Mouse (Mus musculus): ENCODE measurements at regions not wholly inside any gene's neighbourhood (a gene's known extent, or its start where the extent isn't known, plus 50 kb on each side); places are given as distances from the start of the nearest gene placed in this dataset.
A peak's percentile ranks its signal among the peaks of the same experiment; 100 is the strongest.

GRCm38 (mm10) chr5:75880088-75880684, 98.1 kb downstream of the Kdr start:
- H3K27me3 ChIP-seq (replicated peaks) = no peaks in the 10 kb centered on the region
- H3K4me1 ChIP-seq (replicated peaks) = peaks cover 15% of the 10 kb centered on the region
- peaks cover 5% of the 10 kb centered on the region for H3K9me3 ChIP-seq (replicated peaks)
- WGBS = 51% methylated on average over 10 of the region's 10 CpGs
- no peak; the same call in 1 of the 2 replicates for ATAC-seq (ENCODE audit: insufficient number of reproducible peaks, low FRiP score)
- no peaks in the 10 kb centered on the region for H3K36me3 ChIP-seq
- no peak overlapping the region for H3K4me3 ChIP-seq
- H3K27ac ChIP-seq (ENCODE audit: poor library complexity, severe bottlenecking) = no peak overlapping the region
- H3K9ac ChIP-seq = no peak overlapping the region
- H3K4me2 ChIP-seq = no peak overlapping the region

GRCm38 (mm10) chr5:75878361-75878760, 99.9 kb downstream of the Kdr start:
- H3K4me1 ChIP-seq (replicated peaks) = peaks cover 15% of the 10 kb centered on the region
- ATAC-seq (ENCODE audit: insufficient number of reproducible peaks, low FRiP score) = no peak
- no peak overlapping the region for H3K4me2 ChIP-seq
- no peaks in the 10 kb centered on the region for H3K36me3 ChIP-seq
- H3K27me3 ChIP-seq (replicated peaks) = no peaks in the 10 kb centered on the region
- no peak overlapping the region for H3K4me3 ChIP-seq
- no peak overlapping the region for H3K27ac ChIP-seq (ENCODE audit: poor library complexity, severe bottlenecking)
- 65% methylated on average over 8 of the region's 8 CpGs for WGBS
- H3K9ac ChIP-seq = no peak overlapping the region
- H3K9me3 ChIP-seq (replicated peaks) = peaks cover 5% of the 10 kb centered on the region

DNA sequence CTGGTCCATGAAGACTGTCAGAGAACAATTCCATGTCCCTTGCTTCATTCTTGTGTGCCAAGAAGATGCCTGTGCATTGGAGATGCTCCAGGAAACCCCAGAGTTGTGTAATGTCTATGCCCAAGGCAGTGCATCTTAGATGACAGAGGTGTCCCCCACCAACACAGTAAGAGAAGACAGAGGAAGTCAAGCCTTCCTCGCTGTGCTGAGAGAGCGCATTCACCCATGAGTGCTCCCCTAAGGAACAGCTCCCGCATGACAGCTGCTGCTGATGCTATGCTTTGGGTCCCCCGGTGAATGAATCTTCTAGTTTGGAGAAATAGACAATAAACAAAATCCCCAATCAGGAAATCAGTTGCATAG, 100.7 kb downstream of the Kdr start:
- Histone ChIP-seq H3K4me2 (no peak overlapping the region), H3K4me3 (no peak overlapping the region), H3K27me3 (replicated peaks) (no peaks in the 10 kb centered on the region), H3K4me1 (replicated peaks) (peaks cover 15% of the 10 kb centered on the region), H3K36me3 (no peaks in the 10 kb centered on the region), H3K27ac (ENCODE audit: poor library complexity, severe bottlenecking) (no peak overlapping the region), H3K9ac (no peak overlapping the region), H3K9me3 (replicated peaks) (peaks cover 5% of the 10 kb centered on the region)
- ATAC-seq (ENCODE audit: insufficient number of reproducible peaks, low FRiP score) = no peak
- 77% methylated on average over 4 of the region's 4 CpGs for WGBS

DNA sequence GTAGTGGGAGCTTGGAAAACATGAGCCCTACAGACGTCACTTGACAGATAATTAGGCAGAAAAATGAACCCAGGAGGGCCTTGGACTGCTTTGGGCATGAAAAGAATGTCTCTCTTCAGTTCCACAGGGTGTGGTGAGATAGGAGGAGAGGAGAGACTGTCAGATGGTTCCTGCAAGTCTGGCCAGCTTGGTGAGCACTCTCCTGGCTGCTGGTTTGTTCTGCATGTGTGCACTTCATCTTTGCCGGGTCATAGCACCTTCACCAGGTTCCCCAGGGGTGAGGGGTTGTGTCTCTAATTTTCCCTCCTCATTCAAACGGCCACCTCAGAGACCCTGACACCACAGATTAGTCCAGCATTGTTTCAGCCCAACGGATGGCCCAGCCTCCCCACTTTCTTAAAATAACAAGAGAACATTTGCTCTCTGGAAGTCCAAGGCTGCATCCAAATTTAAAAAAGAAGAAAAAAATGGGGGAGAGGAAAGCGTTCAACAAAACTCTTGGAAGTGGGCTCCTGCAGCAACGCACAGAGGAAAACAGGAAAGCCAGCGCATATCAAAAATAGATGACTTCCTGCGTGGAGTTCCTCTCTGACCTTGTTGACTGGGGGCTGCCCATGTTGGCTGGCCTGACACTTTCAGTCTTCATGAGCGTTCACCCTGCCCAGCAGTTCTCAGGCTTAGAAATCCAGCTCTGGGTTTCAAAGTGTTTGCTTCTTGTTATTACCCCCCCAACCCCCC, 101.2 kb downstream of the Kdr start:
- Histone ChIP-seq H3K27me3 (replicated peaks) (no peaks in the 10 kb centered on the region), H3K4me2 (no peak overlapping the region), H3K4me3 (no peak overlapping the region), H3K4me1 (replicated peaks) (peaks cover 15% of the 10 kb centered on the region), H3K9ac (no peak overlapping the region), H3K9me3 (replicated peaks) (peaks cover 5% of the 10 kb centered on the region), H3K36me3 (no peaks in the 10 kb centered on the region), H3K27ac (ENCODE audit: poor library complexity, severe bottlenecking) (no peak overlapping the region)
- no peak for ATAC-seq (ENCODE audit: insufficient number of reproducible peaks, low FRiP score)
- WGBS = 28% methylated on average over 9 of the region's 9 CpGs

DNA sequence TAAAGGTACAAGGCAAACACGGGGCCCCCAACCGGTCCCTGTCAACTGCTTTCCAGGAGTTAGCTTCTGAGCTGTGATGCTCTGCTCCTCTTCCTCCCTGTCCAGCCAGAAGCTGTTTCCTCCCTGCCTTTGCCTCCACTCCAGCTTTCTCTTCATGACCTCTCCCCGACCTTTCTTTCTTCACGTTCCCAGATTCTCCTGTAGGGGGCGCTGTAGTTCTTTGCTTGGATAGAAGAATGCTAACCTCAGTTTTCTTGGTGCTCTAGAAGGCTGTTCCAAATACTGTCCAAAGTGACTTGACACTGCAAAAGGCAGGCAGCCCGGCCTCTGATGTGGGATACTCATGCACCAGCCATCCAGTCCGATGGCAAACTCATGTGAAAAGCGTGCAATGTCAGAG, 107.1 kb downstream of the Kdr start:
- peak; percentile 64 for ATAC-seq (ENCODE audit: insufficient number of reproducible peaks, low FRiP score)
- Histone ChIP-seq H3K4me2 (no peak overlapping the region), H3K4me1 (replicated peaks) (0 out of 2 replicates have a peak, but pooled peaks cover 2% of the 10 kb centered on the region), H3K27ac (ENCODE audit: poor library complexity, severe bottlenecking) (no peak overlapping the region), H3K36me3 (no peaks in the 10 kb centered on the region), H3K27me3 (replicated peaks) (no peaks in the 10 kb centered on the region), H3K4me3 (no peak overlapping the region), H3K9ac (no peak overlapping the region), H3K9me3 (replicated peaks) (no peaks in the 10 kb centered on the region)
- WGBS = 17% methylated on average over 8 of the region's 8 CpGs

- no peak overlapping the region for H3K9ac ChIP-seq
- H3K4me3 ChIP-seq = no peak overlapping the region
- H3K27ac ChIP-seq (ENCODE audit: poor library complexity, severe bottlenecking) = no peak overlapping the region
- H3K4me2 ChIP-seq = no peak overlapping the region
- ATAC-seq (ENCODE audit: insufficient number of reproducible peaks, low FRiP score) = no peak
- no peaks in the 10 kb centered on the region for H3K27me3 ChIP-seq (replicated peaks)
- no peaks in the 10 kb centered on the region for H3K36me3 ChIP-seq
- H3K4me1 ChIP-seq (replicated peaks) = 0 out of 2 replicates have a peak, but pooled peaks cover 2% of the 10 kb centered on the region
- no peaks in the 10 kb centered on the region for H3K9me3 ChIP-seq (replicated peaks)
- WGBS = 77% methylated on average over 14 of the region's 14 CpGs
These were observed 107.6 kb downstream of the Kdr start for GRCm38 (mm10) chr5:75870666-75871065.

- Histone ChIP-seq H3K9ac (no peak overlapping the region), H3K27me3 (replicated peaks) (no peaks in the 10 kb centered on the region), H3K4me2 (no peak overlapping the region), H3K36me3 (no peaks in the 10 kb centered on the region), H3K4me3 (no peak overlapping the region), H3K4me1 (replicated peaks) (0 out of 2 replicates have a peak, but pooled peaks cover 2% of the 10 kb centered on the region), H3K27ac (ENCODE audit: poor library complexity, severe bottlenecking) (no peak overlapping the region), H3K9me3 (replicated peaks) (no peaks in the 10 kb centered on the region)
- 81% methylated on average over 4 of the region's 4 CpGs for WGBS
- no peak for ATAC-seq (ENCODE audit: insufficient number of reproducible peaks, low FRiP score)
These were observed 108.7 kb downstream of the Kdr start for GRCm38 (mm10) chr5:75869535-75869934.

DNA sequence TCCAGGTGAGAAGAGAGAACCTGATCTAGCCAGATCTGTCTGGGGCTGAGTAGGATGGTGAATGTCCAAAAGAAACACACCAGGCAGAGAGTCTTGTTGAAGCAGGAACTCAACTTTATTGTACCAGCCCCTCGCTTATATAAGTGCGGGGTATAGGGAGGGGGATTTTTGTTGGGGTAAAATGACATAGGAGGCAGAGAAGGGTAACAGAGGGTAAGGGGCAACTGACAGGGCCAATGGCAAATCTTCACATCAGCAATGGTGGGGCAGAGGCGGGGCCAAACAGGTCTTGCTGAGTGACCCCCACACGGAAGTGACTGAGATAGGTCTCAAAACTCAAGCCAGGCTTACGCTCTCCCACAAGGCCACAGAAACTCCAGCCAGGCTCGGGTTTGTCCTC, 113.2 kb downstream of the Kdr start:
- 88% methylated on average over 6 of the region's 6 CpGs for WGBS
- Histone ChIP-seq H3K4me3 (no peak overlapping the region), H3K9ac (no peak overlapping the region), H3K27me3 (replicated peaks) (no peaks in the 10 kb centered on the region), H3K27ac (ENCODE audit: poor library complexity, severe bottlenecking) (no peak overlapping the region), H3K4me2 (no peak overlapping the region), H3K9me3 (replicated peaks) (no peaks in the 10 kb centered on the region), H3K36me3 (no peaks in the 10 kb centered on the region), H3K4me1 (replicated peaks) (no peaks in the 10 kb centered on the region)
- no peak for ATAC-seq (ENCODE audit: insufficient number of reproducible peaks, low FRiP score)

- H3K27me3 ChIP-seq (replicated peaks) = no peaks in the 10 kb centered on the region
- 64% methylated on average over 6 of the region's 6 CpGs for WGBS
- no peak for ATAC-seq (ENCODE audit: insufficient number of reproducible peaks, low FRiP score)
- H3K9me3 ChIP-seq (replicated peaks) = no peaks in the 10 kb centered on the region
- H3K36me3 ChIP-seq = no peaks in the 10 kb centered on the region
- H3K4me3 ChIP-seq = no peak overlapping the region
- H3K27ac ChIP-seq (ENCODE audit: poor library complexity, severe bottlenecking) = no peak overlapping the region
- H3K9ac ChIP-seq = no peak overlapping the region
- no peaks in the 10 kb centered on the region for H3K4me1 ChIP-seq (replicated peaks)
- no peak overlapping the region for H3K4me2 ChIP-seq
These were observed 114.9 kb downstream of the Kdr start for GRCm38 (mm10) chr5:75863358-75863757.

DNA sequence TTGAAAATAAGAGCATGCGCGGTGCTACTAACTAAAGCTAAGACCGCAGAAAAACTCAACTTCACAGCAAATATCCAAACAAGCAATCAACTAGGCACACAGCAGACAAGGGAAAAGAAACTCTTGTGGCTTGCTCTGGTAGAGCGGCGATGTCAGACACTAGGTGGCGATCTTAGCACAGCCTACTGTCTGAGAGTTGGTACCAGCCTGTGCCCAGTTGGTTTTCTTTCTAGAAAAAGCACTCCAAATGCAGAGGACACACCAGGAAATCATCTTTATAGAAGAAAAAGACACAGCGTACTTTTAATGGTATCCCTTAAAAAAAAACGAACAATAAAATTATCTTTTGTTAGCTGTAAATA, 115.6 kb downstream of the Kdr start:
- Histone ChIP-seq H3K4me2 (no peak overlapping the region), H3K9ac (no peak overlapping the region), H3K27me3 (replicated peaks) (no peaks in the 10 kb centered on the region), H3K36me3 (no peaks in the 10 kb centered on the region), H3K4me3 (no peak overlapping the region), H3K9me3 (replicated peaks) (no peaks in the 10 kb centered on the region), H3K27ac (ENCODE audit: poor library complexity, severe bottlenecking) (no peak overlapping the region), H3K4me1 (replicated peaks) (no peaks in the 10 kb centered on the region)
- no peak for ATAC-seq (ENCODE audit: insufficient number of reproducible peaks, low FRiP score)
- WGBS = 13% methylated on average over 8 of the region's 8 CpGs

GRCm38 (mm10) chr5:75861916-75862629, 116.2 kb downstream of the Kdr start:
- H3K27ac ChIP-seq (ENCODE audit: poor library complexity, severe bottlenecking) = no peak overlapping the region
- 49% methylated on average over 8 of the region's 8 CpGs for WGBS
- H3K4me3 ChIP-seq = no peak overlapping the region
- no peak overlapping the region for H3K9ac ChIP-seq
- ATAC-seq (ENCODE audit: insufficient number of reproducible peaks, low FRiP score) = no peak
- H3K27me3 ChIP-seq (replicated peaks) = no peaks in the 10 kb centered on the region
- no peaks in the 10 kb centered on the region for H3K36me3 ChIP-seq
- H3K4me1 ChIP-seq (replicated peaks) = no peaks in the 10 kb centered on the region
- H3K4me2 ChIP-seq = no peak overlapping the region
- H3K9me3 ChIP-seq (replicated peaks) = no peaks in the 10 kb centered on the region

Data from heart, embryonic 12.5 days (tissue).